Mouse (Mus musculus): Measurements from ENCODE around the gene Accs. TPM values are rescaled to one million over a fixed set of nuclear protein-coding genes. Genes with fewer than 3 reads are reported as not detected.

Gene Accs
- 4.3 and 12.2 TPM in 2 replicates for total RNA-seq (2015; ENCODE audit: low replicate concordance)
- not detected in 2 replicates for total RNA-seq (2017; ENCODE audit: low replicate concordance)

DNA sequence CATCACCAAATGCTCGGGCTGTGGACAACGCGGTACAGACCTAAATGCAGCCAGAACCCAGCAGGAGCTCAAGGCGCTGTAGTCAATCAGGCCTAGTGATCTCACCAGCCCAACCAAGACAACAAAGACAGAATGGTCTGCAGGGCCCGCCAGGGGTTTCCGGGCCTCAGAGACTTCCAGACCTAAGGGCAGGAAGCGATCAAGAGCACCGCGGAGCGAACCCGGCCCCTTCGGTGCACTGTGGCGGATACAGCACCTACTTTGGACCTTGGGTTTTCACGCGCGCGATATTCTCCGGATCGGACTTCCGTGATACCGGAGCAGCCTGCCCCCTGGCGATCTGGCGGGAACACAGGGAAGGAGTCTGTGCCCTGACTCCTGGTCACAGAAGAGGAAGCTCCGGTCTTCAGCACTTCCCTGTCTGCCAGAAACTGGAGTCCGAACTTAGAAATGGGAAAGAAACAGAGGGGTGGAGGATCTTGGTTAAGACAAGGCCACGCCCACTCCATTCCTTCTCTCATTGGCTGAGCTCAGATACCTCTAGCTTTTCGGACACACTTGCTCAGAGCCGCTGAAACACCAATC lies at the start of gene Accs:
Gene Accs, minus strand, starts transcription at position 439 of the 585 bp plus-strand sequence.
- ATAC-seq (replicated peaks; ENCODE audit: low FRiP score, poor library complexity, severe bottlenecking), result peak; percentile 73

DNA sequence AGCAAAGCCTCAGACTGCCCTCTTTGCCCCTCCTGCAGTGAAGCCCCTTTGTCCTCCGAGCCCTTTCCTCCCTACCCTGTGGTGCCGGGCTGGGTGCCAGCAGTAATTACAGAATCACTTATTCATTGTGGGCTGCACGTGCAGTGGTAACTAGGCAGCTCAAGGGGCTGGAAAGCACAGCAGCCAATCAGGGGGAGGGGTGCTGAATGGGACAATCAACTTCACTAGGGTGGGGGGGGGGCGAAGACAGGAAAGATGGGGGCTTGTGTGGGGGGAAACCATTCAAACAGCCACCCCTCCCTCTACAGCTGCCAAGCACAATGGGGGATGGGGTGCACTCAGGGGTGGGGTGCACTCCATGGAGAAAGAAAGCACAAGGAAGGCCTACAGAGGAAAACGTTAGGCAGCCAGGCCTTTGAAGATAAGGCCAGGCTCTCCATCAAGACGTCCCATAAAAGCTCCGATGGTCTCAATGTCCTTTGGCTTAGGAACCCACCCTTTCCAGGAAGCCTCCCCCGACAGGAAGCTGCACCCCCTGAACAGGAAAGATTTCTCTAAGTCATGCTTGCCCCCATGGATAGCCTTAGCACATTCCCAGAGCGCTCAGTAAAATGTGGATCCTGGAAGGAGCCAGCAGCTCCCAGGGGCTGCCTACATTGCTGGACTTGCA lies 42.0 kb upstream of the Accs start:
- ATAC-seq (replicated peaks; ENCODE audit: low FRiP score, poor library complexity, severe bottlenecking), result no peak

DNA sequence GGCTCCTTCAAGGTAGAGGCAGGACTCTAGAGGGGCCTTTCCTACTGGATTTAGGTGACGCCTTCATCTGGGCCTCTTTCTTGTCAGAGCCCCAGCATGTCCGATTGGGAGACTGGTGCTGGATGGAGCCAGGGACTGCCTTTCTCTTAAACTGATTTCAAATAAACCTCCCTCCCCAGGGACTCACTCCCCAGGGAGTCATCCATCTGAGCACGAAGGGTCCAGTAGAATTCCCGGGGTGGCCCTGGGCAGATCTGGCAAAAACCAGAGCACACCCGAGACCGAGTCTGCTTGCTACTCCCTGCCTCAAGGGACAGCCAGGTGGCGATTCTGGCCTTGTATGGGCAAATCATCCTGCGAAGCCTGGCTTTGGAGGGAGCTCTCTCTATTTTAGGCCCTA lies 40.4 kb upstream of the Accs start:
- ATAC-seq (replicated peaks; ENCODE audit: low FRiP score, poor library complexity, severe bottlenecking), result no peak

DNA sequence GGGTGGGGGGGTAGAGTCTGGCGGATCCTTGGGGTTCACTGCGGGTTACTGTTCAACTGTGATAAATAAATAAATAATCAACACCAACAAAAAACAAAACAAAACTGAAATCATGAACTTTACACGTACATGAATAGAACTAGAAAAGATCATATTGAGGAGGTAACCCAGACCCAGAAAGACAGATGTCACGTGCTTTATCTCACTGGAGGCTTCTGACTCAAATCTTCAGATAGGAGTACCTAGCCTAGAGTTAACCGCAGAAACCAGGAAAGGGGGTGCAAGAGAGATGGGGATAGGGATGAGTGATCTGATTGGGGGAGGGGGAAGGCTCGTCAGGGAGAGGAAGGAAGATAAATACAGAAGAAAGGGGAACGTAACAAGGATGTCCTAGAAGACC lies 39.3 kb upstream of the Accs start:
- ATAC-seq (replicated peaks; ENCODE audit: low FRiP score, poor library complexity, severe bottlenecking), result no peak

DNA sequence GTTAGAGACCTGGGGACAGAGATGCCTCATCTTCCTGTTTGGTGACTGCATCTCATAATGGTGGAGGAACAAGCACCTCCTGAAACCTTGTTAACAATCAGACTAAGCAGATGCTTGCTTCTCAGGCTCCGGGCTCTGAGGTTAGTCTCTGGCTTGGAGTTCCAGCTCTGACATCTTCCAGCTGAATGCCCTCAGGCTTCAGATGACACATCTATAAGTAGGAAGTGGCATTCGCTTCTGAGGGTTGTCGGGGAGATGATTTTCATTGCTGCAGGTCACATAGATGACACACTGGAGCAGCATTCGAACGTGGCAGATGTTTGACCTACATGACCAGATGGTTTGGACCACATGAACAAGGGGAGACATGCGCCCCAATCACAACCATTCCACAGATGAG lies 38.6 kb upstream of the Accs start:
- ATAC-seq (replicated peaks; ENCODE audit: low FRiP score, poor library complexity, severe bottlenecking), result no peak

DNA sequence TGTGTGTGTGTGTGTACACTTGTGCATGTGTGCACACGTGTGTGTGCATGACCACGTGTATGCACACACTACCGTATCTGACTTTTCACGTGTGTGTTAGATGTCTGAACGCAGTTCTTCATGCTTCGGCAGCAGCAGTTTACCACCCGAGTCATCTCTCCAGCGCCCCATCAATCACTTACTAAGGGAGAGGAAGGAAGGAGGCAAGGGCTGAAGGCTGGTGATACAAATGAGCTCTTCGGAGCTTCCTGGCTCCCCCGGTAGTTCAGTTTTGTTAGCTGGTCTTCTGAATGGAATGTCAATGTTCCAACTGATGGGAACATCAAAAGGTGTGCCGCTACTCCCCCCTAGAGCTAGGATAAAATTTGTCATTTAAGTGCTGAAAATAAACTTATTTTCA lies 37.5 kb upstream of the Accs start:
- no peak for ATAC-seq (replicated peaks; ENCODE audit: low FRiP score, poor library complexity, severe bottlenecking)

DNA sequence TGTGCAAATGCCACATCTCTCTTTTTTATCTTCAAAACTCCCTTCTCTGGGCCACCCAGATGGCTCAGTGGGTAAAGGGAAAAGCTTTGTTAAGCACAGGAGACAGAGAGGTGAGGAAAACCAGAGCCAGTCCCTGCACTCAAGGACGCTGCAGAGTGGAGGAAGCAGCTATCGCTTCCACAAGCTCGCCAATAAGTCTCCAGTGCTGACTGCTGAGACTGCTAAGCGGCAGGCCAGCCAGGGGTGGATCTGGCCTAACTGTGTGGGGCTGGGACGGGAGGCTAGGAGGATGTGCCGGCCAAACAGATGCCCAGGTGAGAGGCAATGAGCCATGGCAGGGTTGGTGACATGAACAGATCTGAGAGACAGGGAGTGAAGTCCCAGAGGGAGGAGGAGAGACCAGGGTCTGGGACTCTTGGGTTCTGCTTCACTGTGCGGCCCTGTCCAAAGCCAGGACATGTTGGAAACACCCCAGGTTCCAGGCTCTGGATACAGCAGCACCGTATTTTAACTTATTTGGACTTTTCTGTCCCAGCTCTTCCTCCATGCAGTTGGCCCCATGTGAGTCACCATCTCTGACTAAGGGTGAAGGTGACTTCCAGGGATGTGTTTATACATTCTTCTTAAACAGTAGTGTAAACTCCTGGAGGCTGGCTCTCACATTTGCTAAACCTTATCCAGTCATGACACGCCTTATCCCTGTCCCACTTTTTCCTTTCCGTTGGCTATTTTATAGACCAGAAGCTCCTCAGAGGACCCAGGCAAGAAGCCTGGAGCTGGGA lies 36.5 kb upstream of the Accs start:
- no peak for ATAC-seq (replicated peaks; ENCODE audit: low FRiP score, poor library complexity, severe bottlenecking)

DNA sequence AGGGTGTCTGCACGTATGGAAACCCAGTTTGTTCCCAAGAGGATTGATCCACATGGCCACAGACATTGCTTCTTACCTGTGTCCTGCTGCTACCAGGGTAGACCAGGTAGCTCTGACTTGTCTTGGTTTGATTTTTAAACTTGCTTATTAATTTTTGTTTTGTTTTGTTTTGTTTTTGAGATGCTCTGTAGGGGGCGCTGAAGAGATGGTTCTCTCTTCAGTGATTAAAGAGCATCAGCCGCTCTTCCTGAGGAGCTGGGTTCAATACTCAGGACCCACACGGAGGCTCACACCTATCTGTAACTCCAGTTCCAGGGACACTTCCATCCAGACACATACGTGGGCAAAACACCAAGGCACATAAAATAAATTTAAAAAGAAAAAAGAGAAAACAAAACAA lies 33.3 kb upstream of the Accs start:
- ATAC-seq (replicated peaks; ENCODE audit: low FRiP score, poor library complexity, severe bottlenecking), result no peak

DNA sequence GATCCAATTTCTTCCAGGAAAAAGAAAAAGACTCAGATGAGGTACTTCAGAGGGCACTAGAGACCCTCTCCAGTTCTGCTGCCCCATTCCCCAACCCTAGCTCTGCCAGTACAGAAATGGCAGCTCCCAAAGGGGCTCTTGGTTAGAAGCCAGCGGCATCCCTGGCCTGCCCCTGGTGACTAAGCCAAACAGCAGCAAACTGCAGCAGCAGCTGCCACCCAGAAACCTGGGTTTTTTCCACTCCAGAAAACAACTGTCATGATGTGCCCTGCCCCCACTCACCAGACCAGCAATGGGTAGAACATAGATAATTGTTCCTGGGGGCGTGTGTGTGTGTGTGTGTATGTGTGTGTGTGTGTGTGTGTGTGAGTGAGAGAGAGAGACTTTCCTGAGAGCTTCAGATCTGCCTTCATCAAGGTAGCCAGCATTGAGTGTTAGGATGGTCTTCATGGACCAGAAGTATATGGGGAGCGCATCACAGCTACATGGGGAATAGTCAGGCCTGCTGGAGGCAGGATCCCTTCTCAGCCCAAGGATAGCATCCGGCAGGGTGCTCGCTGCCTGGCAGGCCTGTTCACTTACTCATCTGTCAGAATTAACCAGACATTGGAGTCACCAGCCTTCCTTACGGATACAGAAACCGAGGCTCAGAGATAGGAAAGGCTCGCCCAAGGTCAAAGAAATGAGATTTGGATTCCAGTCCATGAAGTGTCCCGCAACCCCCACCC lies 32.1 kb upstream of the Accs start:
- ATAC-seq (replicated peaks; ENCODE audit: low FRiP score, poor library complexity, severe bottlenecking), result no peak

DNA sequence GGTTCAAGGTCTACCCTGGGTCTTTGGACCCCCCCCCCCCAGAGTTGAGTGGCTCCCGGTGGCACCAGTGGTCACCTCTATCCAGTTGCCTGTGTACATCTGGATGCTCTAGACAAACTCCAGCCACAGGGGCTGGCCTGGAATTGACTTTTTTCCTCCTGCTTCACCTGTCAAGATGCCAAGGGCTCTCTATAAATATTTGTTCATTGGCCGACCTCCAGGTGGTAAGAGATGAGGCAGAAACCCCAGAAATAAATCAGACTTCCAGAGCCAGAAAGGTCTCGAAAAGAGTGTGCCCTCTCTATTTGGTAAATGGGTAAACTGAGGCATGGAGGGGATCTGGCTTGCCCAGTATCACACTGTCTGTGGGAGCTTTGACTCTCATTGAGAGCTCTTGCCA lies 31.2 kb upstream of the Accs start:
- no peak for ATAC-seq (replicated peaks; ENCODE audit: low FRiP score, poor library complexity, severe bottlenecking)

DNA sequence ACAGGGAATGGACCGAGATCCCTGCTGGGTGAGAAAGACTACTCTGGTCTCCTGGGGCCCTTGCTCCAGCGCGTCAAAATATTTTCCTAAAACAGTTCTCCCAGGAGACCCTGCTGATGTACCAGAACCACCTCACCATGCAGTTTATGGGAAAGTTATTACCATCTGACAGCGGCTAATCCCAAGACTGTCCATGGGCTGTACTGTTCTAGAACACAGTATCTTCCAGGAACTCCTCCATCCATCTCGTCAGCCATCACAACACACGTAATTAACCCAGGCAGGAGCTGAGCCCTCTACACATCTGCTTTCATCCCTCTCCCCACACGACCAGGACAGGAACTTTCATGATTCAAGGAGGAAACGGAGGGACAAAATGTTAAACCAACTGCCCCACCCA lies 30.7 kb upstream of the Accs start:
- no peak for ATAC-seq (replicated peaks; ENCODE audit: low FRiP score, poor library complexity, severe bottlenecking)

DNA sequence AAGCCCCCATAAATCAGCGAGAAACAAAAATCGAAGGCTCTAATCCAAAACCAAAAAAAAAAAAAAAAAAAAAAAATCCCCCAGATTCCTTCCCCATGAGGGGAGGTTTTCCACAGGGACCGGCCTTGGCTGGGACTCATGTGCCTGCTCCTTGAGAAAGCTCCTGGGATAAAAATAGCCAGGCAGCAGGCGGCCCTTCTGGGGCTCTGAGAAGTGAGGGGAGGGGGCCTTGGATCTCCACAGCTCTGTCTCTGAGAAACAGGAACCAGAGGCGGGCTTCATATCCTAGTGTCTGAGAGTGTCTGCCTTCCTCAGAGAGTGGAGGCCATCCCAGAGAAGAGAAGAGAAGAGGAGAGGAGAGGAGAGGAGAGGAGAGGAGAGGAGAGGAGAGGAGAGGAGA lies 27.3 kb upstream of the Accs start:
- no peak for ATAC-seq (replicated peaks; ENCODE audit: low FRiP score, poor library complexity, severe bottlenecking)

DNA sequence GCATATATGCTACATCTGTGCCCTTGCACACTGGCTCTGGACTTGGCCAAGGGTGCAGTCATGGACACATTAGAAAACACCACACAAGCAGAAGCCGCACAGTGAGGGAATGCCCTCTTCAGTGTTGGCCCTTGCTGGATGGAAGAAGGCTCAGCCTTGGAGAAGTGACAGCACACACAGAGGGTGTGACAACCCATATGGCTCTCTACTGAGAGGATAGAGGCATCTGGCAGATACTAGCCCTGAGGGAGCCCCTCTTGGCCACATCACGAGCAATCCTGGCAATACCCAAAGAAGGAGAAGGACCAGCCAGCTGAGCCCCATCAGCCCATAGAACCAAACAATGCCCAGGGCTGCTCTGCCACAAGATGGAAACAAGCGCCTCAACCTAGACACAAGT lies 24.9 kb upstream of the Accs start:
- ATAC-seq (replicated peaks; ENCODE audit: low FRiP score, poor library complexity, severe bottlenecking), result no peak

DNA sequence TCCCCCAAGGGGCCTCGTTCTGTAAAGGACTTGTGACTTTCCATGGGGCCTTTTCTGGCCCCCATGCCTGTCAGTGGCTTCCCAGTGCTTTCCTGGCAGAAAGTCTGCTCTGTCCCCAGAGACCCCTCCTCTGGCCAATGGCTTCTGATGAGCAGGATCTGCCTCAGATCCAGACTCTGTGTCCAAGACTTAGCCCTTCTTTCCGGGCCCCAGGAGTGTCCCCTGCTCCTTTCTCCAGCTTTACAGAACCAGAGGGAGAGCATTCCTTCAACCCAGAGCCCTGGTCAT lies 24.4 kb upstream of the Accs start:
- ATAC-seq (replicated peaks; ENCODE audit: low FRiP score, poor library complexity, severe bottlenecking), result no peak

DNA sequence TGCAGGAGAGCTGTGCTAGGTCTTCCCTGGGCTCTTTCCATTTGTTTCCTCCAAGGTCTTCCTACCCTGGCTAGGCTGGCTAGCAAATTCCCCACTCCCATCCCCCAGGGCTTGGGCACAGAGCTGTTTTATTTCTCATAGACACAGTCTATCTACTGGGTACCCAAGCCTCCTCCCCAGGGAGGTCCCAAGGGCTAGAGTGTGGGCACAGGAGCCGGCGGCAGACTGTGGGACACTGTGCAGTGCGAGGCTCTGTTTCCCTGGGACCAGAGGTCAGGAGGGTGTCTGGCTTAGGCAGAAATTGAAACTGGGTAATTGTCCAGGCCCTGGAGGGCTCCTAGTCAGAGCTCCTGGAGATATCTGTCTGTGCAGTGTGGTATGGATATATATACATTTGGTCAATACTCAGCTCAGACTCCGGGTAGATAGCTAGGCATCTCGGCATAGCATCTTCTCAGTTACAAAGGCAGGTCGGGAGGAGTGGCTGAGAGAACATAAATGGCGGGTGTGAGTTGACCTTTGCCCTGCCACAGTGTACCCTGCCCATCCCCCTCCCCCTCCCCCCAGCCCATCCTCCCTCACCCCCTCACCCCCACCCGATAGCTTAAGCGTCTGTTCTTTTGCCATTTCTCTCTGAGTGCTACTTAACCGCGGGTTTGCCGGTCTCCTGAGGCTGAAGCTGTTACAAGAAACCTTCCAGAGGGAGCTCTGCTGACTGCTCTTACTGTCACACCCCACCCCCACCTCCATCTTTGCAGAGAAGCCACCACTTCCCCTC lies 23.9 kb upstream of the Accs start:
- ATAC-seq (replicated peaks; ENCODE audit: low FRiP score, poor library complexity, severe bottlenecking), result no peak

DNA sequence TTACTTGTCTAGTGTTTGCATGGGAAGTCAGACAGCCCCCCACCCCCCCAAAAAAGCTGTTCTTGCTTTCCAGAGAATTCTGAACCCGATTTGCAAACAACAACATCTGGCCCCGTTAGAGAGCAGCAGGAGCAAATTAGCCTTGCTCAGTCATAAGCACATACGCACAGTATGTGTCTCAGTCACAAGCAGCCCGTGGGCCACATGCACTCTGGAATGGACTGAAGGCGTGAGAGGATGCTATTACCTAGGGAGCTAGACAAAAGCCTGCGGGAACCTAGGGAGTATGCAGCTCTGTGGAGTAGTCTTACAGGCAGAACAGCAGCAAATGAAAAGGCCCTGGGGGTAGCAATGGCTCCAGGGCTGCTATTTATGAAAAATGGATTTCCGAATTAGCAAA lies 22.5 kb upstream of the Accs start:
- ATAC-seq (replicated peaks; ENCODE audit: low FRiP score, poor library complexity, severe bottlenecking), result no peak

DNA sequence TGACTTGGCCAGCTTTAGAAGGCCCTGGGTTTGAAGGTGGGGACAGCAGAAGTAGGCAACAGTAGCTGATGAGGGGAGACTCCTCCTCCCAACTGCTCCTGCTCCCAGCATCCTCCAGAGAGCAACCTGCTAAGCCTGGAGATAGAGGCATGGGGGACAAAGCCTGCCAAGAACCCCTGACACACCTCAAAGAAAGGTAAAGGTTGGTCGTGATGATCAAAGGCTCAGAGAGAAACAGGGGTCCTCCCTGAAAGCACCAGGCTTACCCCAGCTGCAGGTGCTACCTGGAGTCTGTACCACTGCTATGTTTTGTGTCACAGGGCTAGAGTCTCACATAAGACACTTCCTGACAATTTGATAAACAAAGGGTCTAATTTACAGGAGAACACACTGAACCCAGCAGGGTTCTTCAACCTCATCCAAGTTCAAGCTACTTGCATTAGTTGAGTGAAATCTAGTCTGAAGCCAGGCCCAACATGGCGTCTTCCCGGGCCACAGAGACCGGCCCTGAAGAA lies 21.7 kb upstream of the Accs start:
- no peak for ATAC-seq (replicated peaks; ENCODE audit: low FRiP score, poor library complexity, severe bottlenecking)

DNA sequence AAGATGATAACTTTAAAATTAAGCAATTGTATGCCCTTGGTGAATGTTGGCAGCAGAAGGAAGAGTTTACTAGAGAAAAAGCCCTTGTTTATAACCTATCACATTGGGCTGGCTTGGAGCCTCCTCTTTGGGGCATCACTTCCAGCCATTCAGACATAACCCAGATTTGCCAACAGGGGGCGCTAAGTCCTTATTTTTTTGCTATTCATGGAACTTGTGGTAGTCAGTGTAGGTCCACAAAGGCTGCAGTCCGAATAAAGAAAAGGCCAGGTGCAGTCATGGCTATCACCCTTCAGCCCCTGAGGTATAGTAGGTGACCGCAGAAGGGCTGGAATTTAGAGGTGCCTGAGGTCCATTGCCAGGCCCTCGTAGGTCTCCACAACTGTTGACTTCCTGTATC lies 21.1 kb upstream of the Accs start:
- no peak for ATAC-seq (replicated peaks; ENCODE audit: low FRiP score, poor library complexity, severe bottlenecking)

DNA sequence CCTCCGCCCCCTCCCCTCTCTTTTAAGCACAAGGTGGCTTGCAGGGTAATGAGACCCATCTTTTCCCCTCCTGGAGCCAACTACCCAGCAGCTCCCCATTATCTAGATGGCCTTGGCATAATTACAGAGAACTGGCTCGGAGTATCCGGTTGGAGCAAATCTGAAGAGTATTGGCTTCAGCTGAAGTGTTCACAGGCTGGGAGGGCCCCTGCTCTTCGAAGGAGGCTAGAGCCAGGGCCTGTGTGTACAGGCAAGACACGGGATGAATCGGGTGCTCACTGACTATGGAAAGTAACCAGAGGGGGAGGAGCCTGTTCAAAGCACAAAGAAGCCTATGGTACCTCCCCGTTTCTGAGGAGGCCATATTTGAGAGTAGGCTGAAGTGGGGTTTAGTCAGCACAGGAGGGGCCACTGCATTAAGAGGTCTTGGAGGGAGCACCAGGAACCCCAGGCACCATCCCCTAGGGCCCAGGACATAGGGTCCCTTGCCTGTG lies 19.4 kb upstream of the Accs start, which contains the start of gene Accsl:
Gene Accsl, minus strand, starts transcription at position 51 of the 494 bp plus-strand sequence.
- ATAC-seq (replicated peaks; ENCODE audit: low FRiP score, poor library complexity, severe bottlenecking), result no peak

DNA sequence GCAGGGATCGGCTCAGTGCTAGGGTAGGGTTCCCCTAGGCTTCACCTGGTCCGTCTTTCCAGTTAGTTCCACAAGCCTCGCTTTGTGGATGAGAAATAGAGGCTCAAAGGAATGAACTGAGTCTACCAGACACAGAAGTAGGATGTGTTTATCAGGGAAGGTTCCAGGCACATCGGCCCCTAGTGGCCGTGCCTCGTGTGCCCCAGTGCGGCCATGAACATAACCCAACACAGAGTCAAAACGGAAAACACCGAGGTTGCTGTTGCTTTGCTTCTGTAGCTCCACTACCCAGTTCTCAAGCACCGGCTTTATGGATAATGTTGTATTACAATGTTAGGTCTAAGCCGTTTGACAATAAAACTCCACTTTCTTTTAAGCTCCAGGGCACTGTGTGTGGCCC lies 18.8 kb upstream of the Accs start:
- ATAC-seq (replicated peaks; ENCODE audit: low FRiP score, poor library complexity, severe bottlenecking), result no peak

Measured in erythroid progenitor cell, adult 5-6 weeks (primary cell).